Mouse (Mus musculus): ENCODE measurements at regions not wholly inside any gene's neighbourhood (a gene's known extent, or its start where the extent isn't known, plus 50 kb on each side); places are given as distances from the start of the nearest gene placed in this dataset.

GRCm38 (mm10) chr19:14355946-14356345 lies 241.9 kb downstream of the Tle4 start:
- Histone ChIP-seq H3K36me3 (ENCODE audit: control insufficient read depth, insufficient read depth, low read length) (no peaks in the 10 kb centered on the region), H3K27ac (ENCODE audit: low read depth, low read length) (no peak overlapping the region), H3K9ac (ENCODE audit: low read depth, low read length) (no peak overlapping the region), H3K9me3 (replicated peaks; ENCODE audit: control insufficient read depth, low read length) (no peaks in the 10 kb centered on the region), H3K4me3 (ENCODE audit: low read depth, low read length) (no peak overlapping the region), H3K4me2 (no peak overlapping the region), H3K27me3 (ENCODE audit: control insufficient read depth, insufficient read depth, low read length) (no peaks in the 10 kb centered on the region; the same call in 1 of the 2 replicates), H3K4me1 (ENCODE audit: control insufficient read depth, insufficient read depth, low read length) (no peaks in the 10 kb centered on the region)
- no peak for ATAC-seq (replicated peaks; ENCODE audit: insufficient number of reproducible peaks, low FRiP score, low TSS enrichment)

GRCm38 (mm10) chr19:14360611-14361010 lies 237.2 kb downstream of the Tle4 start:
- no peaks in the 10 kb centered on the region for H3K4me1 ChIP-seq (ENCODE audit: control insufficient read depth, insufficient read depth, low read length)
- H3K4me2 ChIP-seq, result no peak overlapping the region
- H3K27ac ChIP-seq (ENCODE audit: low read depth, low read length), result no peak overlapping the region
- no peaks in the 10 kb centered on the region; the same call in 1 of the 2 replicates for H3K27me3 ChIP-seq (ENCODE audit: control insufficient read depth, insufficient read depth, low read length)
- H3K9me3 ChIP-seq (replicated peaks; ENCODE audit: control insufficient read depth, low read length), result no peaks in the 10 kb centered on the region
- H3K36me3 ChIP-seq (ENCODE audit: control insufficient read depth, insufficient read depth, low read length), result no peaks in the 10 kb centered on the region
- WGBS (ENCODE audit: insufficient replicate concordance), result 73% methylated on average over 5 of the region's 5 CpGs
- no peak overlapping the region for H3K4me3 ChIP-seq (ENCODE audit: low read depth, low read length)
- no peak for ATAC-seq (replicated peaks; ENCODE audit: insufficient number of reproducible peaks, low FRiP score, low TSS enrichment)
- H3K9ac ChIP-seq (ENCODE audit: low read depth, low read length), result no peak overlapping the region

- Histone ChIP-seq H3K27me3 (ENCODE audit: control insufficient read depth, insufficient read depth, low read length) (no peaks in the 10 kb centered on the region), H3K27ac (ENCODE audit: low read depth, low read length) (no peak overlapping the region), H3K36me3 (ENCODE audit: control insufficient read depth, insufficient read depth, low read length) (no peaks in the 10 kb centered on the region), H3K4me2 (no peak overlapping the region), H3K9ac (ENCODE audit: low read depth, low read length) (no peak overlapping the region), H3K4me1 (ENCODE audit: control insufficient read depth, insufficient read depth, low read length) (no peaks in the 10 kb centered on the region), H3K9me3 (replicated peaks; ENCODE audit: control insufficient read depth, low read length) (no peaks in the 10 kb centered on the region), H3K4me3 (ENCODE audit: low read depth, low read length) (no peak overlapping the region)
- ATAC-seq (replicated peaks; ENCODE audit: insufficient number of reproducible peaks, low FRiP score, low TSS enrichment), result no peak
- 75% methylated on average over 12 of the region's 12 CpGs for WGBS (ENCODE audit: insufficient replicate concordance)
These were observed 228.7 kb downstream of the Tle4 start for GRCm38 (mm10) chr19:14369098-14369604.

- no peaks in the 10 kb centered on the region for H3K9me3 ChIP-seq (replicated peaks; ENCODE audit: control insufficient read depth, low read length)
These were observed 226.5 kb downstream of the Tle4 start for GRCm38 (mm10) chr19:14371360-14371759.

GRCm38 (mm10) chr19:14373996-14374395 lies 223.9 kb downstream of the Tle4 start:
- no peak for ATAC-seq (replicated peaks; ENCODE audit: insufficient number of reproducible peaks, low FRiP score, low TSS enrichment)
- H3K27ac ChIP-seq (ENCODE audit: low read depth, low read length), result no peak overlapping the region
- no peaks in the 10 kb centered on the region for H3K9me3 ChIP-seq (replicated peaks; ENCODE audit: control insufficient read depth, low read length)
- WGBS (ENCODE audit: insufficient replicate concordance), result 73% methylated on average over 4 of the region's 4 CpGs
- H3K4me2 ChIP-seq, result no peak overlapping the region
- H3K27me3 ChIP-seq (ENCODE audit: control insufficient read depth, insufficient read depth, low read length), result no peaks in the 10 kb centered on the region
- no peak overlapping the region for H3K4me3 ChIP-seq (ENCODE audit: low read depth, low read length)
- H3K4me1 ChIP-seq (ENCODE audit: control insufficient read depth, insufficient read depth, low read length), result no peaks in the 10 kb centered on the region
- H3K36me3 ChIP-seq (ENCODE audit: control insufficient read depth, insufficient read depth, low read length), result no peaks in the 10 kb centered on the region
- H3K9ac ChIP-seq (ENCODE audit: low read depth, low read length), result no peak overlapping the region

More at GRCm38 (mm10) chr19:14371360-14371759, 226.5 kb downstream of the Tle4 start:
- Histone ChIP-seq H3K4me3 (ENCODE audit: low read depth, low read length) (no peak overlapping the region), H3K4me2 (no peak overlapping the region), H3K9ac (ENCODE audit: low read depth, low read length) (no peak overlapping the region), H3K27me3 (ENCODE audit: control insufficient read depth, insufficient read depth, low read length) (no peaks in the 10 kb centered on the region), H3K4me1 (ENCODE audit: control insufficient read depth, insufficient read depth, low read length) (no peaks in the 10 kb centered on the region), H3K36me3 (ENCODE audit: control insufficient read depth, insufficient read depth, low read length) (no peaks in the 10 kb centered on the region), H3K27ac (ENCODE audit: low read depth, low read length) (no peak overlapping the region)
- 82% methylated on average over 5 of the region's 5 CpGs for WGBS (ENCODE audit: insufficient replicate concordance)
- ATAC-seq (replicated peaks; ENCODE audit: insufficient number of reproducible peaks, low FRiP score, low TSS enrichment), result no peak

GRCm38 (mm10) chr19:14380898-14381297 lies 217.0 kb downstream of the Tle4 start:
- H3K27ac ChIP-seq (ENCODE audit: low read depth, low read length), result no peak overlapping the region
- H3K4me2 ChIP-seq, result no peak overlapping the region
- no peaks in the 10 kb centered on the region for H3K9me3 ChIP-seq (replicated peaks; ENCODE audit: control insufficient read depth, low read length)
- H3K4me3 ChIP-seq (ENCODE audit: low read depth, low read length), result no peak overlapping the region
- ATAC-seq (replicated peaks; ENCODE audit: insufficient number of reproducible peaks, low FRiP score, low TSS enrichment), result no peak
- H3K36me3 ChIP-seq (ENCODE audit: control insufficient read depth, insufficient read depth, low read length), result no peaks in the 10 kb centered on the region
- H3K27me3 ChIP-seq (ENCODE audit: control insufficient read depth, insufficient read depth, low read length), result no peaks in the 10 kb centered on the region
- H3K4me1 ChIP-seq (ENCODE audit: control insufficient read depth, insufficient read depth, low read length), result no peaks in the 10 kb centered on the region
- no peak overlapping the region for H3K9ac ChIP-seq (ENCODE audit: low read depth, low read length)

GRCm38 (mm10) chr19:14387796-14388195 lies 210.1 kb downstream of the Tle4 start:
- H3K36me3 ChIP-seq (ENCODE audit: control insufficient read depth, insufficient read depth, low read length), result no peaks in the 10 kb centered on the region
- H3K4me1 ChIP-seq (ENCODE audit: control insufficient read depth, insufficient read depth, low read length), result no peaks in the 10 kb centered on the region
- no peak overlapping the region for H3K27ac ChIP-seq (ENCODE audit: low read depth, low read length)
- no peak overlapping the region for H3K4me3 ChIP-seq (ENCODE audit: low read depth, low read length)
- no peak overlapping the region for H3K4me2 ChIP-seq
- H3K27me3 ChIP-seq (ENCODE audit: control insufficient read depth, insufficient read depth, low read length), result peaks cover 17% of the 10 kb centered on the region; the same call in 1 of the 2 replicates
- no peak for ATAC-seq (replicated peaks; ENCODE audit: insufficient number of reproducible peaks, low FRiP score, low TSS enrichment)
- no peak overlapping the region for H3K9ac ChIP-seq (ENCODE audit: low read depth, low read length)
- 70% methylated on average over 5 of the region's 5 CpGs for WGBS (ENCODE audit: insufficient replicate concordance)
- no peaks in the 10 kb centered on the region for H3K9me3 ChIP-seq (replicated peaks; ENCODE audit: control insufficient read depth, low read length)

- 29% methylated on average over 4 of the region's 4 CpGs for WGBS (ENCODE audit: insufficient replicate concordance)
- Histone ChIP-seq H3K4me2 (no peak overlapping the region), H3K9ac (ENCODE audit: low read depth, low read length) (no peak overlapping the region), H3K4me3 (ENCODE audit: low read depth, low read length) (no peak overlapping the region), H3K27ac (ENCODE audit: low read depth, low read length) (no peak overlapping the region), H3K36me3 (ENCODE audit: control insufficient read depth, insufficient read depth, low read length) (no peaks in the 10 kb centered on the region), H3K9me3 (replicated peaks; ENCODE audit: control insufficient read depth, low read length) (no peaks in the 10 kb centered on the region), H3K27me3 (ENCODE audit: control insufficient read depth, insufficient read depth, low read length) (peaks cover 17% of the 10 kb centered on the region; the same call in 1 of the 2 replicates), H3K4me1 (ENCODE audit: control insufficient read depth, insufficient read depth, low read length) (no peaks in the 10 kb centered on the region)
- ATAC-seq (replicated peaks; ENCODE audit: insufficient number of reproducible peaks, low FRiP score, low TSS enrichment), result no peak
These were observed 209.3 kb downstream of the Tle4 start for GRCm38 (mm10) chr19:14388539-14388938.
